Mouse (Mus musculus): ENCODE measurements at regions not wholly inside any gene's neighbourhood (a gene's known extent, or its start where the extent isn't known, plus 50 kb on each side); places are given as distances from the start of the nearest gene placed in this dataset.

GRCm38 (mm10) chr2:50832471-50832870, 316.4 kb downstream of the Rnd3 start:
- DNase-seq (ENCODE audit: low spot score in 2 of 2): no peak

GRCm38 (mm10) chr2:50830056-50830720, 318.7 kb downstream of the Rnd3 start:
- DNase-seq (ENCODE audit: low spot score in 2 of 2): no peak

GRCm38 (mm10) chr2:50827097-50827496, 321.8 kb downstream of the Rnd3 start:
- no peak for DNase-seq (ENCODE audit: low spot score in 2 of 2)

- no peak for DNase-seq (ENCODE audit: low spot score in 2 of 2)
Observed at GRCm38 (mm10) chr2:50826537-50826936, 322.4 kb downstream of the Rnd3 start.

- DNase-seq (ENCODE audit: low spot score in 2 of 2): no peak
Observed at GRCm38 (mm10) chr2:50825626-50826025, 323.3 kb downstream of the Rnd3 start.

- DNase-seq (ENCODE audit: low spot score in 2 of 2): no peak
Observed at GRCm38 (mm10) chr2:50824782-50825181, 324.1 kb downstream of the Rnd3 start.

- no peak for DNase-seq (ENCODE audit: low spot score in 2 of 2)
Observed at GRCm38 (mm10) chr2:50822738-50823137, 326.2 kb downstream of the Rnd3 start.

- DNase-seq (ENCODE audit: low spot score in 2 of 2): no peak
Observed at GRCm38 (mm10) chr2:50819305-50819665, 329.6 kb downstream of the Rnd3 start.

- no peak for DNase-seq (ENCODE audit: low spot score in 2 of 2)
Observed at GRCm38 (mm10) chr2:50818557-50819304, 330.2 kb downstream of the Rnd3 start.

GRCm38 (mm10) chr2:50816364-50816763, 332.5 kb downstream of the Rnd3 start:
- DNase-seq (ENCODE audit: low spot score in 2 of 2): no peak

GRCm38 (mm10) chr2:50815541-50815940, 333.4 kb downstream of the Rnd3 start:
- no peak for DNase-seq (ENCODE audit: low spot score in 2 of 2)

GRCm38 (mm10) chr2:50813568-50814461, 335.1 kb downstream of the Rnd3 start:
- DNase-seq (ENCODE audit: low spot score in 2 of 2): no peak

GRCm38 (mm10) chr2:50812296-50812695, 336.6 kb downstream of the Rnd3 start:
- DNase-seq (ENCODE audit: low spot score in 2 of 2): no peak

GRCm38 (mm10) chr2:50810336-50811066, 338.4 kb downstream of the Rnd3 start:
- DNase-seq (ENCODE audit: low spot score in 2 of 2): no peak

- DNase-seq (ENCODE audit: low spot score in 2 of 2): no peak
Observed at GRCm38 (mm10) chr2:50809823-50810222, 339.1 kb downstream of the Rnd3 start.

- no peak for DNase-seq (ENCODE audit: low spot score in 2 of 2)
Observed at GRCm38 (mm10) chr2:50807162-50807960, 341.6 kb downstream of the Rnd3 start.

GRCm38 (mm10) chr2:50805645-50806044, 343.3 kb downstream of the Rnd3 start:
- DNase-seq (ENCODE audit: low spot score in 2 of 2): no peak

GRCm38 (mm10) chr2:50796087-50796486, 352.8 kb downstream of the Rnd3 start:
- no peak for DNase-seq (ENCODE audit: low spot score in 2 of 2)

GRCm38 (mm10) chr2:50793616-50794015, 355.3 kb downstream of the Rnd3 start:
- no peak for DNase-seq (ENCODE audit: low spot score in 2 of 2)

- no peak for DNase-seq (ENCODE audit: low spot score in 2 of 2)
Observed at GRCm38 (mm10) chr2:50793067-50793466, 355.8 kb downstream of the Rnd3 start.
